Mouse (Mus musculus) gastrocnemius, adult 18-20 months (tissue): ENCODE measurements around the gene Gna12. TPM values are rescaled to one million over a fixed set of nuclear protein-coding genes. Genes with fewer than 3 reads are reported as not detected.
A peak's percentile ranks its signal among the peaks of the same experiment; 100 is the strongest.

Experiments
- DNase-seq: peaks from one replicate; pipeline ENCODE4 v3.0.0; 2021; ENCODE audit warnings: low spot score
- total RNA-seq, 2 experiments: library from RNA; stranded (reverse); gene quantifications; 2 replicates each; pipeline ENCODE4 v1.2.3; 2021

Gna12 gene
- total RNA-seq, 2 experiments from 2014 or later: 21.7 to 24.4 TPM

- DNase-seq: no peak
Observed at GRCm38 (mm10) chr5:140758864-140759263, 71.4 kb downstream of the Gna12 start.

GRCm38 (mm10) chr5:140753223-140753622 lies 77.0 kb downstream of the Gna12 start:
- DNase-seq: no peak

GRCm38 (mm10) chr5:140752639-140753038 lies 77.6 kb downstream of the Gna12 start:
- DNase-seq: no peak

DNA sequence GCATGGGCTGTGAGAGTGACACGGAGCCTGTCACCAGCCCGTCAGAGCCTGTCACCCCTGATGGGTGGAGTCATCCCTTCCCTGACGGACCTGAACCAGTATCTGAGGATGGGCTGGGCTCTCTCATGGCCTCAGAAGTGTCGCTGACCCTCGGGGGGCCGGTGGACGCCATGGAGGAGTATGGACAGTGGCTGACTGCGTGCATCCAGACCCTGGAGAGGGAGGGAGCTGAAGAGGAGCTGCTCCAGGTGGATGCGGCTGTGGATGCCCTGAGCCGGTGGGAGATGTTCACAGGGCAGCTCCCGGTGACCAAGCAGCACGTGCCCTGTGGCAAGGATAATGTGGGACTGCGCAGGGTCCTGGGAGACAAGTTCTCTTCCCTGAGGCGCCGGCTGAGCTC lies 78.2 kb downstream of the Gna12 start:
- DNase-seq: no peak

DNA sequence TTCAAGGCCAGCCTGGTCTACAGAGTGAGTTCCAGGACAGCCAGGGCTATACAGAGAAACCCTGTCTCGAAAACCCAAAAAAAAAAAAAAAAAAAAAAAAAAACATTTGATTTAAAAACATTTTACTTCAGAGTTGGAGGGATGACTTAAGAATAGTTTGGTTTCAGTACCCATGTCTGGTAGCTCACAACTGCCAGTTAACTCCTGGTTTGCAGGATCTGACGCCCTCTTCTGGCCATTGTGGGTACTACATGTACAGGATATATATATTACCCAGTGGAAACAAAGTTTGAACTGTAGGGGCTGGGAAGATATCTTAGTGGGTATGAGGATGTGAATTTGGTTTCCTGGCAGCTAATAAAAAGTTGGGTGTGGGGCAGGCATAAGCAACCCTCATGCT lies 79.3 kb downstream of the Gna12 start:
- DNase-seq: no peak

GRCm38 (mm10) chr5:140749062-140749875 lies 81.0 kb downstream of the Gna12 start:
- DNase-seq: peak; percentile 73

DNA sequence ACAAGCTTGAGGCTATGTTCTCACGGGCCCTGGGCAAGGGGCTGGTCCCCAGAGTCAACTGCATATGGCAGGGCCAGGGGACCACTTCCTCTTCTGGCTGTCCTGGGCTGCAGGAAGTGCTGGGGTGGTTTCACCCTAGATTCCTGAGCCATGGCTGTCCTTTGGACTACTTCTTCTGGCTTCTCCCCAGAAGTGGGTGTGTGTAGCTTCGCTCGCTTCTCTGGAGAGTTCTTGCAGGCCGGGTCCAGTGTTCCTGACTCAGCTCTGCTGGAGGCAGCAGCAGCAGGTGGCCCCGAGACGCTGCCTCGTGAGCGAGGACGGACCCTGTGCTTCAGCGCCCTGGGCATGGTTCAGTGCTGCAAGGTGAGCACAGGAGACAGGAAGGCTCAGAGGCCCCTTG lies 81.8 kb downstream of the Gna12 start:
- DNase-seq: no peak

DNA sequence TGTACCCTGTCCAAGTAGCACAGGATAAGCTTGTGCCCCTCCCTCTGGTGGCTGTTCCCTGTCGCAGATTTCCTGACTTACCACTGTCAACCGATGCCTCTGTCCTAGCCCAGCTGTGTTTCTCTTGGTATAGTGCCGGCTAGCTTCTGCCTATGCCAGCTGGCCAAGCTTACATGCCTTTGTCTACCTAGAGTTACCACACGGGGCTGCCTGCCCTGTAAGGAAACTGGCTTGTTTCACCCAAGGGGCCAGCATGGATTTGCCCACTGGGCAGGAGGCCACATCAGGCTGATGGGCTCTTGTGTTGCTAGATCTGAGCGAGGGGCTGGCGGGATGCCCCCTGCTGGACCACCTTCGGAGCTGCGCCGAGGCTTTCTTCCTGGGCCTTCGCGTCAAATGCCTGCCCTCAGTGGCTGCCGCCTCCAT lies 86.5 kb downstream of the Gna12 start:
- no peak for DNase-seq

- DNase-seq: no peak
Observed at GRCm38 (mm10) chr5:140741877-140742276, 88.4 kb downstream of the Gna12 start.

- DNase-seq: no peak
Observed at GRCm38 (mm10) chr5:140741040-140741439, 89.2 kb downstream of the Gna12 start.

DNA sequence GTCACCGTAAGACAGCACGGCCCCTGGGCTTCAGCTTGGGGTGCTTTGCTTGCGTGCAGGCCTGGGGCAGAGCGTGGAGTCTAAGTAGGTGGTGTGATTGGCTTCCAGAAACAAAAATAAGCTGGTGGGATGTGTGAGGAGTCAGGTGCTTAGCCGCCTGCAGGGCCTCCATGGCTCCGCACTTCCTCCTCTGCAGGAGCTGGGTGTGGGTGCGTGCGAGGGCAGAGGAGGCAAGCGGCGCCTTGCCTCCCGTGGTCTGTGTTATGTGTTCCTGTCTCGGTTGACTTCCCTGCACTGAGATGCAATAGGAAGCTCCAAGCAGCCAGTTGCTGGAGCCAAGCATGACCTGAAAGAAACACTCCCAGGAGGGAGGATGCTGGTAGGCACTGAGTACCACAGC lies 90.4 kb downstream of the Gna12 start:
- no peak for DNase-seq

DNA sequence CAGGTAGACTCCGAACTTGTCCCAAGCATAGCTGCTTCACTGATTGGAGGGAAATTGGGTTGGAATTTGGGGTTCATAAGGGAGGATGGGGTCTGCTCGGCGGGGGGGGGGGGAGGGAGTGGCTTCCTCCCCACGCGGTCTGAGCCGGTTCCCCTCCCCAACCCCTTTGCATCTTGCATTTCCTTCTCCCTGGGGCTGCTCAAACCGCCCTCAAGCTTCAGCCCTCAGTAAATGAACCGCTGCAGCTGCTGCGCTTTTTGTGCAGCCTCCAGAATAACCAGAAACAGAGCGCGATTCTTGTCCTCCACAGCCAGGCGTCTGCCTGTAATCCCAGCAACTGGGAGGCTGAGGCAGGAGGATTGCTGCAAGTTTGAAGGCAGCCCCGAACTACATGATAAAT lies 94.1 kb downstream of the Gna12 start:
- DNase-seq: no peak

DNA sequence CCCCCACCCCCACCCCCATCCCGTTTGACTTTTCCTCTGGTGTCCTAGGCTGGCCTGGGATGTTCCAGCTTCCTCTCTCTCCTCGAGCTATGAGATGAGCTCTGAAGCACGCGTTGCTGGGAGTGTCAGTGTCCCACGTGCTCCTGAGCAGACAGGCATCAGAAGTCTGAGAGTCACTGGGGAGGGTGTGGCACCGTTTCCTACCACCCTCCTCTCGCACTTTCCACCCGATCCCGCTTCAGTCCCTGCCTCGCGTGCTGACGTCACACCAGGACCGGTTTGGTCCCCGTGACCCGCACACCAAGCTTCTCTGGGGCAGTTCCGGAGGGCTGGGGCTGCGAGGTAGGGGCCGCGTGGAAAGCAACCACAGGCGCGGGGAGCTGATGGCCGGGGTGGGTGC lies 94.9 kb downstream of the Gna12 start:
- DNase-seq: no peak

- DNase-seq: no peak
Observed at GRCm38 (mm10) chr5:140733336-140733735, 96.9 kb downstream of the Gna12 start.

DNA sequence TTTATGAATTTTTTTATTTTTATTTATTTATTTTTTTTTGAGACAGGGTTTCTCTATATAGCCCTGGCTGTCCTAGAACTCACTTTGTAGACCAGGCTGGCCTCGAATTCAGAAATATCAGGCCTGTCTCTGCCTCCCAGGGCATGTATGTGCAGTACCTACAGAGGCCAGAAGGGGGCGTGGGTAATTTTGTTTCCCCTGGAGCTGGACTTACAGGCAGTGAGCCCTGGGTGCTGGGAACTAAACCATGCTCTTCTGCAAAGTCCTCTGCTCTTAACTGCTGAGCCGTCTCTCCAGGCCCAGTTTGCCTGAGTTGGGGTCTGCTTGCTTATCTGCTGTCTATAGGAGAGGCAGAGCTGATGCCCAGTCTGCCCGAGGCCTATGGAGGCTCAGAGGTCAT lies 98.0 kb downstream of the Gna12 start:
- DNase-seq: no peak

DNA sequence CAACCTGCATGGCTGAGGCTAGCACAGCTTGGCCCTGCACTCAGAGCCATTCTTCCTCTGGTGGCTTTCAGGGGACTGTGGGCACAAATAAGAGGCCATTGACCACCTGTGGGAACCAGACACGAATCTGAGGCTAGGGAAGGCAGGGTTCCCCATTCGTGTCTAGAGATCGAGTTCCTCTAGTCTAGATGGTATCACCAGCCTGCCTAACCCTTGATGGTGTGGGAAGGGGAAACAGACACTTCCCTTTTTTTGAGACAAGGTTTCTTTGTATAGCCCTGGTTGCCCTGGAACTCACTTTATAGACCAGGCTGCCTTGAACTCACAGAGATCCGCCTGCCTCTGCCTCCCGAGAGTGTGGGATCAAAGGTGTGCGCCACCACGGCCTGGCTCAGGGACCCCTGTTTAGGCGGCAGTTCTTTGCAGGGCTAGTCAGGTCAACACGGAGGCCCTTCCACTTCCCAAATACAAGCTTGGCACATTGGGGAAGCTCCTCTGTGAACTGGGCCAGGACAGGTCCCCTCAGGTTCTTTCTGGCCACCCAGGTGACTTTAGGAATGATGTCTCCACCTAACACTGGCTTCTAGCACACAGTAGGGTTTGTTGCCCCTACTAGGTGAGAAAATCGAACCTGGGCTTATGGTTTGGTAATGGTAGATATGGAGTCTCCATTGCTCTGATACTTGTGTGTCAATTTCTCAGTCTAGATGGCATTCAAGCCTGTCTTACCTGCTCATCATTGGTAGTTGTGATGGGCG lies 99.0 kb downstream of the Gna12 start:
- DNase-seq: no peak

GRCm38 (mm10) chr5:140726946-140727740 lies 103.1 kb downstream of the Gna12 start:
- DNase-seq: no peak

DNA sequence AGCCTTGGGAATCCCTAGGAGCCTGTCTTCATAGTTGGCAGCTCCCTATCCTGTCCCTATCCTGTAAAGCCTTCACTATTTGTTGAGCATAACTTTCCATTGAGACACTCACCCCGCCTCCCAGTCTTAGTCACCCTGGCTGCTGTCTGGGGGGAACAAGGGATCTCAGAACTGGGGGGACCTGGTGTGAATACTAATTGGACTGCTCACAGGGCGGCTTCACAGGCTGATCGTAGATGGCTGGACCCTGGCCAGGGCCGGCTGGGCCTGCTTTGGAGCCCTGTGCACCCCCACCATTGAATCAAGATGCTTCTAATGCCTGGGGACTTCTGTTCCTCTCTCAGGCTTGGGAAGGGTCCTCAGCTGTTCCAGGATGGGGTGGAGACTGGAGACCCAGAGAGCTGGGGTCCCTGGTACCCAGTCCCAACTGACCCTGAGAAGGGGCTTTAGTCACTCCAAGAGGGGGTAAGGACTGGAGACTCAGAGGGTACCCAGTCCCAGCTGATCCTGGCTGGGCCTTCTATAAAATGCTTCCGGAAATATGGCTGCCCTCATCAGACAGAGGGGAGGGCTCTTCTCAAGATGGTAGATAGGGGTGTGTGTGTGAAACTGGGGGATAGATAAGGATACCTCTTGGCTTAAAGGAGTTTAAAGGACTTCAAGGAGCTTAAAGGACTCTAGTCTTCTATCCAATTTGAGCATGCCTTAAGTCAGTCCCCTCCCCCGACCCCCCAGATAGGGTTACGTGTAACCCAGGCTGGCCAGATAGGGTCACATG lies 104.0 kb downstream of the Gna12 start:
- DNase-seq: no peak

DNA sequence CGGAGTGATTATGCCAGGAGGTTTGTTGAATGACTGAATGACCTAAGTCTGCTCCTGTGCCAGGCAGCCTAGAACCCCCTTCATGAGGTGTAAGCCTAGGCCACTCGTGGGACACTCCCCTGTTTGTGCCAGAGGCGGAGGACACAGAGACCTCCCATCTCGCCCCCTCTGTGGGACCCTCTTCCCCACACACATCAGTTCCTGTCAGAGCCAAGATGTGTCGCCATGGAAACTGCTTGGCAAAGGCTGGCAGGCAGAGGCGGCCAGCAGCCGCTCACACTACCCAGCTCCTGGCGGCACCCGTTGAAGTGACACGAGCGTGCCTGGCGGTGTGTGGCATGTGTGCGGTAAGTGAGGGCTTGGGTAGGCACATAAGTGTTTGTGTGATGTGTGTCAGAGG lies 106.4 kb downstream of the Gna12 start, which contains the start of gene Amz1:
TSS of gene Amz1 (plus strand) at position 306 of the 400 bp plus-strand sequence.
- no peak for DNase-seq

- DNase-seq: no peak
Observed at GRCm38 (mm10) chr5:140722121-140722520, 108.1 kb downstream of the Gna12 start.

DNA sequence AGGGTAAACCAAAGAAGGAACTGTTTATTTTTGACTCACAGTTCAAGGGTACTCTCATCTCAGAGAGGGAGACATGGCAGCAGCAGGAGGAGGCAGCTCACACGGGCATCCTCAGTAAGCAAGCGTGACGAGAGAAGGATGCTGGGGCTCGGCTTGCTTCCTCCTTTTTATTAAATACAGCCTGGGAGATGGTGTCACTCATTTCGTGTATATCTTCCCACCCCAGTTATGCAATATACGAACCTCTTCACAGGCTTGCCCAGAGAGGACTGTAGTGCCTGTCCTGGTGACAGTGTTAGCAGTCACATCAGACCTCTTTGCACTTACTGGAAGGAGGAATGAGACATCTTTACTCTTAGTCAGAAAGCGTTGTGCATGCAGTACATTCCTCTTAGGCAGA lies 109.5 kb downstream of the Gna12 start:
- no peak for DNase-seq
